In the genomic region with DNA sequence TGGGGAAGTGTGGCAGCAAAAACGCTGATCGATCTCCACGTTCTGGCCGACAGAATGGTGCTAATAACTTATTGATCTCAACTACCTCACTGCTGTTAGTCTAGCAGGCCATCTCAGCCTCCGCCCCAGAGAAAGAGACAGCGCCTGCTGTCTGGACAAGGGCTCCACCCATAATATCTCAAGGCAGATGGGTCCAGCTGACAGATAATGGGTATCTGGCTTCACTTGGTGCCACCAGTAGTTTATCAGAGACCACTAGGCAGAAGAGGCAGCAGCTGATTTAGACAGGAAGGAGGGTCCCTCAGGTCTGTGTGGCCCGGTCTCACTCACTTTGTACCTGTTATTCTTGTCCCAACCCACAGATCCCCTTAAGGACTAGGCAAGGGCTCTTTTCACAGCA, we compare ENCODE assay signal across 12 mouse cellular contexts. TPM values are rescaled to one million over a fixed set of nuclear protein-coding genes. Genes with fewer than 3 reads are reported as not detected.
A peak's percentile ranks its signal among the peaks of the same experiment; 100 is the strongest.
DNase-seq lines count a peak whose midpoint lies in the region; ATAC-seq lines count a peak whose summit lies in the region.
"Had no signal": no experiment of that assay in that cellular context is flagged by ENCODE, and none has a peak within 500 bp of the region (broad histone marks: within the 10 kb centered on the region; RNA-seq: fewer than 3 reads in every experiment).

No protein-coding gene starts in this region.

- peaks cover 35% of the 10 kb centered on the region for H3K4me1 ChIP-seq in heart, embryonic 12.5 days (replicated peaks)
- peaks cover 66% of the 10 kb centered on the region for H3K4me1 ChIP-seq in liver, embryonic 13.5 days (replicated peaks)
- H3K4me1 ChIP-seq in stomach, embryonic 15.5 days = peaks cover 6% of the 10 kb centered on the region; the same call in 1 of the 2 replicates
- peaks cover 11% of the 10 kb centered on the region for H3K4me1 ChIP-seq in kidney, embryonic 16.5 days (ENCODE audit: insufficient read depth, low read length)

- H3K9me3 ChIP-seq in heart, embryonic 12.5 days (replicated peaks) = no peaks in the 10 kb centered on the region
- H3K9me3 ChIP-seq in liver, embryonic 13.5 days (replicated peaks) = no peaks in the 10 kb centered on the region
- H3K9me3 ChIP-seq in stomach, embryonic 15.5 days = no peaks in the 10 kb centered on the region
- no peaks in the 10 kb centered on the region for H3K9me3 ChIP-seq in kidney, embryonic 16.5 days (ENCODE audit: low read length)

- 0 out of 2 replicates have a peak overlapping the region, but pooled peaks have one; percentile 27 for H3K4me2 ChIP-seq in heart, embryonic 12.5 days
- peak overlapping the region; percentile 71 for H3K4me2 ChIP-seq in liver, embryonic 13.5 days
- no peak overlapping the region for H3K4me2 ChIP-seq in stomach, embryonic 15.5 days
- no peak overlapping the region for H3K4me2 ChIP-seq in kidney, embryonic 16.5 days (replicated peaks; ENCODE audit: low read depth, low read length)
- H3K4me2 ChIP-seq: lung, embryonic 14.5 days had no signal

- intact Hi-C loops in heart, postnatal 10 days (cut with DNase I) = no loop called here

- H3K9ac ChIP-seq in heart, embryonic 12.5 days = no peak overlapping the region
- H3K9ac ChIP-seq in liver, embryonic 13.5 days = peak overlapping the region; percentile 79
- H3K9ac ChIP-seq in stomach, embryonic 15.5 days = no peak overlapping the region
- no peak overlapping the region for H3K9ac ChIP-seq in kidney, embryonic 16.5 days (replicated peaks; ENCODE audit: low read length)
- H3K9ac ChIP-seq: lung, embryonic 14.5 days had no signal

- 44% methylated on average over 7 of the region's 7 CpGs for WGBS in heart, embryonic 12.5 days
- WGBS in liver, embryonic 13.5 days (ENCODE audit: insufficient replicate concordance) = 5% methylated on average over 7 of the region's 7 CpGs
- 42% methylated on average over 7 of the region's 7 CpGs for WGBS in stomach, embryonic 15.5 days
- 45% methylated on average over 7 of the region's 7 CpGs for WGBS in kidney, embryonic 16.5 days

- peak overlapping the region; percentile 6; the same call in 1 of the 2 replicates for H3K27ac ChIP-seq in heart, embryonic 12.5 days (ENCODE audit: poor library complexity, severe bottlenecking)
- H3K27ac ChIP-seq in liver, embryonic 13.5 days = peak overlapping the region; percentile 98
- no peak overlapping the region for H3K27ac ChIP-seq in stomach, embryonic 15.5 days
- no peak overlapping the region for H3K27ac ChIP-seq in kidney, embryonic 16.5 days (ENCODE audit: low read length)
- H3K27ac ChIP-seq: left cerebral cortex, adult 2 months had no signal

- no peak for DNase-seq in heart, postnatal 10 days
- peak; percentile 45 to 60 for DNase-seq in spleen, postnatal 36 days (ENCODE audit: low spot score in 2 of 2)
- no peak for DNase-seq in spleen, postnatal 14 days (ENCODE audit: low spot score in 2 of 2)
- DNase-seq in liver, embryonic 13.5 days = peak; percentile 87
- no peak for DNase-seq in heart, postnatal 4 days
- DNase-seq: kidney, postnatal 14 days; lung, embryonic 14.5 days had no signal

- peaks cover 47% of the 10 kb centered on the region for H3K27me3 ChIP-seq in heart, embryonic 12.5 days (replicated peaks)
- H3K27me3 ChIP-seq in liver, embryonic 13.5 days = peaks cover 16% of the 10 kb centered on the region
- H3K27me3 ChIP-seq in stomach, embryonic 15.5 days (replicated peaks) = peaks cover 16% of the 10 kb centered on the region
- peaks cover 27% of the 10 kb centered on the region for H3K27me3 ChIP-seq in kidney, embryonic 16.5 days (ENCODE audit: insufficient read depth, low read length)

- peak; percentile 82 for ATAC-seq in heart, embryonic 12.5 days (ENCODE audit: insufficient number of reproducible peaks, low FRiP score)
- ATAC-seq in liver, embryonic 13.5 days (ENCODE audit: low read depth) = peak; percentile 88
- ATAC-seq in stomach, embryonic 15.5 days (ENCODE audit: insufficient read depth, low FRiP score, low read depth) = peak; percentile 86
- no peak for ATAC-seq in kidney, embryonic 16.5 days (ENCODE audit: low FRiP score, low TSS enrichment)
- ATAC-seq: CD4-positive, CD25-positive, alpha-beta regulatory T cell, adult 4 months had no signal

- H3K36me3 ChIP-seq in heart, embryonic 12.5 days = peaks cover 18% of the 10 kb centered on the region
- H3K36me3 ChIP-seq in liver, embryonic 13.5 days = peaks cover 40% of the 10 kb centered on the region
- peaks cover 11% of the 10 kb centered on the region for H3K36me3 ChIP-seq in stomach, embryonic 15.5 days
- H3K36me3 ChIP-seq in kidney, embryonic 16.5 days (ENCODE audit: insufficient read depth, low read length) = peaks cover 14% of the 10 kb centered on the region

- H3K4me3 ChIP-seq in heart, embryonic 12.5 days = no peak overlapping the region
- H3K4me3 ChIP-seq in liver, embryonic 13.5 days (replicated peaks) = peak overlapping the region; percentile 46
- no peak overlapping the region for H3K4me3 ChIP-seq in stomach, embryonic 15.5 days (replicated peaks)
- H3K4me3 ChIP-seq in kidney, embryonic 16.5 days (ENCODE audit: low read length) = no peak overlapping the region
- H3K4me3 ChIP-seq: left cerebral cortex, adult 2 months had no signal

RNA-seq across cellular contexts. Expression of a gene that starts 2.4 kb away (rescaled TPM):
- polyA plus RNA-seq in heart, embryonic 12.5 days (2016; fragmentation: Nextera tagmentation; extraction: Ambion mirVana) = 3.1 and 3.2 TPM in 2 replicates
- under 1 TPM in 1 of 2 experiments, not detected in 1; 0.36 TPM for total RNA-seq in heart, postnatal 10 days (2021)
- polyA plus RNA-seq in liver, embryonic 13.5 days (2015; fragmentation: Nextera tagmentation; extraction: Ambion mirVana) = 25.7 and 27.9 TPM in 2 replicates
- 1.2 and 3.1 TPM in 2 replicates for polyA plus RNA-seq in stomach, embryonic 15.5 days (2015; fragmentation: Nextera tagmentation; extraction: Ambion mirVana)
- under 1 TPM; 0.16 to 0.29 TPM for total RNA-seq in heart, postnatal 4 days (2021)
- polyA plus RNA-seq in kidney, embryonic 16.5 days (2015; fragmentation: Nextera tagmentation; extraction: Ambion mirVana) = 0.39 and 0.69 TPM in 2 replicates

RNA-seq across cellular contexts. Expression of a gene that starts 17.2 kb away (rescaled TPM):
- 49.3 and 54.7 TPM in 2 replicates for polyA plus RNA-seq in heart, embryonic 12.5 days (2016; fragmentation: Nextera tagmentation; extraction: Ambion mirVana)
- total RNA-seq in heart, postnatal 10 days (2021) = 10 to 100 TPM; 22.7 to 23.2 TPM
- polyA plus RNA-seq in liver, embryonic 13.5 days (2015; fragmentation: Nextera tagmentation; extraction: Ambion mirVana) = 69.0 and 73.9 TPM in 2 replicates
- 72.0 and 75.3 TPM in 2 replicates for polyA plus RNA-seq in stomach, embryonic 15.5 days (2015; fragmentation: Nextera tagmentation; extraction: Ambion mirVana)
- total RNA-seq in heart, postnatal 4 days (2021) = 10 to 100 TPM; 25.2 to 25.4 TPM
- polyA plus RNA-seq in kidney, embryonic 16.5 days (2015; fragmentation: Nextera tagmentation; extraction: Ambion mirVana) = 70.2 and 81.1 TPM in 2 replicates

RNA-seq across cellular contexts. Expression of a gene that starts 18.4 kb away (rescaled TPM):
- polyA plus RNA-seq in heart, embryonic 12.5 days (2016; fragmentation: Nextera tagmentation; extraction: Ambion mirVana) = 18.0 and 18.2 TPM in 2 replicates
- 1 to 10 TPM; 8.5 to 9.2 TPM for total RNA-seq in heart, postnatal 10 days (2021)
- polyA plus RNA-seq in liver, embryonic 13.5 days (2015; fragmentation: Nextera tagmentation; extraction: Ambion mirVana) = 4.0 and 4.1 TPM in 2 replicates
- 20.0 and 22.1 TPM in 2 replicates for polyA plus RNA-seq in stomach, embryonic 15.5 days (2015; fragmentation: Nextera tagmentation; extraction: Ambion mirVana)
- total RNA-seq in heart, postnatal 4 days (2021) = 10 to 100 TPM in 1 of 2 experiments, 1 to 10 TPM in 1; 9.1 to 10.2 TPM
- 22.3 and 24.1 TPM in 2 replicates for polyA plus RNA-seq in kidney, embryonic 16.5 days (2015; fragmentation: Nextera tagmentation; extraction: Ambion mirVana)

RNA-seq across cellular contexts. Expression of a gene that starts 37.4 kb away (rescaled TPM):
- polyA plus RNA-seq in heart, embryonic 12.5 days (2016; fragmentation: Nextera tagmentation; extraction: Ambion mirVana) = 1.3 and 1.6 TPM in 2 replicates
- total RNA-seq in heart, postnatal 10 days (2021) = 100 to 1,000 TPM; 138 to 156 TPM
- polyA plus RNA-seq in liver, embryonic 13.5 days (2015; fragmentation: Nextera tagmentation; extraction: Ambion mirVana) = 0.08 TPM in 1 of 2 replicates, not detected in the other
- polyA plus RNA-seq in stomach, embryonic 15.5 days (2015; fragmentation: Nextera tagmentation; extraction: Ambion mirVana) = 0.61 and 0.99 TPM in 2 replicates
- total RNA-seq in heart, postnatal 4 days (2021) = 100 to 1,000 TPM in 1 of 2 experiments, 10 to 100 TPM in 1; 91.2 to 106 TPM
- polyA plus RNA-seq in kidney, embryonic 16.5 days (2015; fragmentation: Nextera tagmentation; extraction: Ambion mirVana) = 0.70 and 0.90 TPM in 2 replicates

RNA-seq across cellular contexts. Expression of a gene that starts 49.9 kb away (rescaled TPM):
- polyA plus RNA-seq in heart, embryonic 12.5 days (2016; fragmentation: Nextera tagmentation; extraction: Ambion mirVana) = 3.4 and 4.3 TPM in 2 replicates
- total RNA-seq in heart, postnatal 10 days (2021) = 1 to 10 TPM; 6.1 to 8.2 TPM
- polyA plus RNA-seq in liver, embryonic 13.5 days (2015; fragmentation: Nextera tagmentation; extraction: Ambion mirVana) = 0.89 and 1.0 TPM in 2 replicates
- 3.0 TPM in 2 replicates for polyA plus RNA-seq in stomach, embryonic 15.5 days (2015; fragmentation: Nextera tagmentation; extraction: Ambion mirVana)
- 1 to 10 TPM; 7.6 to 7.7 TPM for total RNA-seq in heart, postnatal 4 days (2021)
- polyA plus RNA-seq in kidney, embryonic 16.5 days (2015; fragmentation: Nextera tagmentation; extraction: Ambion mirVana) = 8.1 and 8.7 TPM in 2 replicates

Comparison
In these comparisons a context has a peak if more than half of its experiments do, and no peak if none do; other contexts are left out.
1. DNase-seq: peak in spleen, postnatal 36 days (2 of 2) and liver, embryonic 13.5 days (single experiment); none in heart, postnatal 10 days (0 of 2), spleen, postnatal 14 days (0 of 2) and heart, postnatal 4 days (single experiment).
2. H3K27ac ChIP-seq: peak in heart, embryonic 12.5 days (single experiment) and liver, embryonic 13.5 days (single experiment); none in stomach, embryonic 15.5 days (single experiment) and kidney, embryonic 16.5 days (single experiment).
3. H3K4me2 ChIP-seq: peak in heart, embryonic 12.5 days (single experiment) and liver, embryonic 13.5 days (single experiment); none in stomach, embryonic 15.5 days (single experiment) and kidney, embryonic 16.5 days (single experiment).